Mouse (Mus musculus) limb, embryonic 11.5 days (tissue): ENCODE measurements around the gene Casr. TPM values are rescaled to one million over a fixed set of nuclear protein-coding genes. Genes with fewer than 3 reads are reported as not detected.

Experiments used
- ATAC-seq: fragments of 200-750 bp; cut with Nextera tagmentation; 2 replicates; pipeline ENCODE4 v1.8.0; 2017; ENCODE audit warnings: low read depth; ENCODE audit not compliant: insufficient number of reproducible peaks, low FRiP score, low TSS enrichment
- DNase-seq: peaks from one replicate; pipeline ENCODE4 v3.0.0-alpha.2; 2015; ENCODE audit warnings: low spot score
- H3K27ac ChIP-seq: fragments of 300-500 bp; sonication (generic); replicated peaks from 2 replicates; pipeline ENCODE4 v1.5.1; 2014; ENCODE audit warnings: low read depth, mild to moderate bottlenecking, low read length
- H3K27me3 ChIP-seq: fragments of 300-500 bp; sonication (generic); 2 replicates; pipeline ENCODE4 v1.6.1; 2014; ENCODE audit warnings: mild to moderate bottlenecking, low read length, mixed read lengths; ENCODE audit not compliant: control insufficient read depth, insufficient read depth
- H3K36me3 ChIP-seq: fragments of 300-500 bp; sonication (generic); 2 replicates; pipeline ENCODE4 v1.6.1; 2014; ENCODE audit warnings: mild to moderate bottlenecking, low read length, moderate library complexity, mixed read lengths; ENCODE audit not compliant: control insufficient read depth, insufficient read depth
- H3K4me1 ChIP-seq: fragments of 300-500 bp; sonication (generic); 2 replicates; pipeline ENCODE4 v1.6.1; 2014; ENCODE audit warnings: low read length, mixed read lengths; ENCODE audit not compliant: control insufficient read depth, insufficient read depth
- H3K4me2 ChIP-seq: fragments of 300-500 bp; sonication (generic); 2 replicates; pipeline ENCODE4 v1.6.1; 2014; ENCODE audit warnings: low read depth, mild to moderate bottlenecking, moderate library complexity; ENCODE audit not compliant: severe bottlenecking
- H3K4me3 ChIP-seq: fragments of 300-500 bp; sonication (generic); 2 replicates; pipeline ENCODE4 v1.5.1; 2014; ENCODE audit warnings: low read depth, low read length
- H3K9ac ChIP-seq: fragments of 300-500 bp; sonication (generic); 2 replicates; pipeline ENCODE4 v1.6.1; 2014; ENCODE audit warnings: mild to moderate bottlenecking, low read length
- H3K9me3 ChIP-seq: fragments of 300-500 bp; sonication (generic); 2 replicates; pipeline ENCODE4 v1.6.1; 2016; ENCODE audit warnings: low read length; ENCODE audit not compliant: control insufficient read depth
- WGBS: fragments of 180-500 bp; shearing (Covaris S2); extraction: QIAGEN DNeasy Blood & Tissue Kit; methylation state at CpG from one replicate; pipeline ENCODE4 v1.1.7; 2014; 5-methylcytosine and 5-hydroxymethylcytosine counted together
- polyA plus RNA-seq: library from polyadenylated mRNA; unstranded; fragments of >200 nt; fragmentation: Nextera tagmentation; extraction: Ambion mirVana; gene quantifications from 2 replicates; pipeline ENCODE4 v1.2.1, GENCODE M21; 2014

The Casr gene
- polyA plus RNA-seq, 1 experiment from 2014 or later: 0.28 TPM

DNA sequence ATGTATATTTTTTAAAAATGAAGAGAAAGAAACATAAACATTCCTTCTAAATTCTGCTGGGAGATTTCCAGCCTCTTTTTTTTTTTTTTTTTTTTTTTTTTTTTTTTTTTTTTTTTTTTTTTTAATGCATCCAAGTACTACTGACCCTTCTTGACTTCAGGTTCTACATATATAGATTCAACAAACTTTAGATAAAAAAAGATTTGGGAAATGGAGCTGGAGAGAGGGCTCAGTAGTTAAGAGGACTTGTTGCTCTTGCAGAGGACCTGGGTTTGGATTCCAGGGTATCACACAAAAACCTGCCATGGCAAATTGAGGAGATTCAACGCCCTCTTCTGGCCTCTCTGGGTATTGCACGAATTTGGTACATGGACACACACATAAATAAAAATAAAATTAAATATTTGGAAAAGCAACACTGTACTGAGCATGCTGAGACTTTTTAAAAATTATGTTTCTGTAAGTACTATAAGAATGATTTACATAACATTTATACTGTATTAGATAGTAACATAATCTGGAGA lies 91.9 kb downstream of the Casr start:
- no peaks in the 10 kb centered on the region for H3K4me1 ChIP-seq
- no peak overlapping the region for H3K4me3 ChIP-seq
- H3K36me3 ChIP-seq: no peaks in the 10 kb centered on the region
- H3K27me3 ChIP-seq: no peaks in the 10 kb centered on the region
- H3K4me2 ChIP-seq: no peak overlapping the region
- no peak overlapping the region for H3K27ac ChIP-seq
- DNase-seq (peak; percentile 64), ATAC-seq (no peak)
- H3K9me3 ChIP-seq: no peaks in the 10 kb centered on the region
- WGBS: 6% methylated on average over 2 of the region's 2 CpGs
- H3K9ac ChIP-seq: no peak overlapping the region

- ATAC-seq (no peak), DNase-seq (no peak)
- no peaks in the 10 kb centered on the region for H3K9me3 ChIP-seq
- H3K4me3 ChIP-seq: no peak overlapping the region
- WGBS: 88% methylated on average over 9 of the region's 9 CpGs
- no peaks in the 10 kb centered on the region for H3K36me3 ChIP-seq
- no peak overlapping the region for H3K4me2 ChIP-seq
- H3K4me1 ChIP-seq: no peaks in the 10 kb centered on the region
- H3K9ac ChIP-seq: no peak overlapping the region
- no peak overlapping the region for H3K27ac ChIP-seq
- no peaks in the 10 kb centered on the region for H3K27me3 ChIP-seq
Measured at GRCm38 (mm10) chr16:36469367-36469766, 92.6 kb downstream of the Casr start.

DNA sequence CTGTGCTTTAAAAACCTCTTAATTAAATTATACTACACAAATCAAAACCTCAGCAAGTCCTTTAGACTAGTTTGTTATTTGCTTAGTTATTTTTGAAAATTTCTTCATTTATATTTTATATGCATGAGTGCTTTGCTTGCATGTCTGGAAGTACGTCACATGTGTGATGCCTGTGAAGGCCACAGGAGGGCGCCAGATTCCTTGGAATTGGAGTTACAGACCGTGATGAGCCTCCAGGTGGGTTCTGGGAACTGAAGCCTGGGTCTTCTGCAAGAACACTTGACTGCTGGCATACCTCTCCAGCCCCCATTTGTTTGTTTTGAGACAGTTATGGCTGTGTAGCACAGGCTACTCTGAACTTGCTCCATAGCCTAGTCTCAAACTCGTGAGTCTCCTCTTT lies 93.1 kb downstream of the Casr start:
- Histone ChIP-seq H3K9ac (no peak overlapping the region), H3K9me3 (no peaks in the 10 kb centered on the region), H3K4me1 (no peaks in the 10 kb centered on the region), H3K27ac (no peak overlapping the region), H3K4me3 (no peak overlapping the region), H3K4me2 (no peak overlapping the region), H3K27me3 (no peaks in the 10 kb centered on the region), H3K36me3 (no peaks in the 10 kb centered on the region)
- ATAC-seq (no peak), DNase-seq (no peak)
- WGBS: 70% methylated on average over 4 of the region's 4 CpGs

DNA sequence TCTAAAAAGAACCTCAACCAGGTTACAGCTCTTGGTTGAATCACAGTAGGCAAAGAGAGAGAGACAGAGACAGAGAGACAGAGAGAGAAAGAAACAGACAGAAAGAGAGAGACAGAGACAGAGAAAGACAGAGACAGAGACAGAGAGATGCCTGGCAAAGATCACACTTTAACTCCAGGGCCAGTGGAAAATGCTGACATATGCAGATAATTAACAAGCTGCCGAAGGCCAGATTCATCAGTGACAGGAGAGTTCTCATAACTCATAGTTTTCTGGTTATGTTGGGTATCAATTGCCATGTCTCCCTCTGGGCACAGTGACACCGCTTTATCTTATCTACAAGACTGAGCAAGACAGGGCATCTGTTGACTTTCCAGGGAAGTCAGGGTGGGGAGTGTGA lies 94.0 kb downstream of the Casr start:
- no peaks in the 10 kb centered on the region for H3K27me3 ChIP-seq
- H3K4me3 ChIP-seq: no peak overlapping the region
- H3K4me1 ChIP-seq: no peaks in the 10 kb centered on the region
- no peak overlapping the region for H3K27ac ChIP-seq
- DNase-seq (no peak), ATAC-seq (no peak)
- no peak overlapping the region for H3K4me2 ChIP-seq
- 76% methylated on average over 2 of the region's 2 CpGs for WGBS
- H3K36me3 ChIP-seq: no peaks in the 10 kb centered on the region
- H3K9me3 ChIP-seq: no peaks in the 10 kb centered on the region
- no peak overlapping the region for H3K9ac ChIP-seq

DNA sequence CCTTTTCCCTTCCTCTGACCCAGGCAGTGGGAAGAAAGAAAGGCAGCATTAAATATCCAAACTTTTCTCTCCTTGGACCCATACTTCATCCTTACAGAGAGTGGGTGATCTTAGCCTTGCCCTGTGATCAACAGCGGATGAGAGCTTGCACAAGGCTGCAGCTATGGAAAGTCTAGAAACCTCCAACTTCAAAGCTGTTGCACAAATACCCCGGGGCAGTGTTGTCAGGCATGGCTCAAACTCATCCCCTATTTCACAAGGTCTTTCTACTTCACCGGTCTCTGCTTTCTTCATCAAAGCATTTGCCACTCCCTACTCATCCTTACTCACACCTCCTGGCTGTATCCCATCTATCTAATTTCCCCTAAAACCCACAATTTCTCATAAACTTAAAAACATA lies 96.5 kb downstream of the Casr start:
- Histone ChIP-seq H3K9me3 (no peaks in the 10 kb centered on the region), H3K4me3 (no peak overlapping the region), H3K27ac (no peak overlapping the region), H3K4me1 (no peaks in the 10 kb centered on the region), H3K9ac (no peak overlapping the region), H3K4me2 (no peak overlapping the region), H3K36me3 (no peaks in the 10 kb centered on the region), H3K27me3 (no peaks in the 10 kb centered on the region)
- ATAC-seq (no peak), DNase-seq (no peak)
- WGBS: 83% methylated on average over 3 of the region's 3 CpGs

- Histone ChIP-seq H3K27ac (no peak overlapping the region), H3K4me3 (no peak overlapping the region), H3K9ac (no peak overlapping the region), H3K4me2 (no peak overlapping the region), H3K9me3 (no peaks in the 10 kb centered on the region), H3K36me3 (no peaks in the 10 kb centered on the region), H3K27me3 (no peaks in the 10 kb centered on the region), H3K4me1 (no peaks in the 10 kb centered on the region)
- no peak for ATAC-seq
- DNase-seq: peak; percentile 1
- 84% methylated on average over 4 of the region's 4 CpGs for WGBS
Measured at GRCm38 (mm10) chr16:36464076-36464475, 97.9 kb downstream of the Casr start.

- Histone ChIP-seq H3K27ac (no peak overlapping the region), H3K9me3 (no peaks in the 10 kb centered on the region), H3K36me3 (no peaks in the 10 kb centered on the region), H3K27me3 (no peaks in the 10 kb centered on the region), H3K4me2 (no peak overlapping the region), H3K4me3 (no peak overlapping the region), H3K9ac (no peak overlapping the region), H3K4me1 (no peaks in the 10 kb centered on the region)
- ATAC-seq (no peak), DNase-seq (peak; percentile 3)
- WGBS: 49% methylated on average over 2 of the region's 2 CpGs
Measured at GRCm38 (mm10) chr16:36460426-36460825, 101.5 kb downstream of the Casr start.

- ATAC-seq (no peak), DNase-seq (peak; percentile 16)
- Histone ChIP-seq H3K27me3 (no peaks in the 10 kb centered on the region), H3K4me2 (no peak within 1 kb of the TSS), H3K36me3 (no peaks in the 10 kb centered on the region), H3K9me3 (no peaks in the 10 kb centered on the region), H3K9ac (no peak within 1 kb of the TSS), H3K27ac (no peak within 1 kb of the TSS), H3K4me1 (no peaks in the 10 kb centered on the region), H3K4me3 (no peak within 1 kb of the TSS)
- 79% methylated on average over 4 of the region's 4 CpGs for WGBS
Measured at GRCm38 (mm10) chr16:36455342-36455802, 106.6 kb downstream of the Casr start, which contains the start of gene Stfa3. Gene Stfa3, minus strand, starts transcription at chr16:36455392.
